Mouse (Mus musculus) CD4-positive naive resting alpha-beta T cell, adult 57 days (primary cell): ENCODE results near the gene Dnm3. TPM values are rescaled to one million over a fixed set of nuclear protein-coding genes. Genes with fewer than 3 reads are reported as not detected.

ENCODE experiments used
- total RNA-seq: library from RNA; stranded (reverse); gene quantifications from one replicate; pipeline ENCODE4 v1.2.4, GENCODE M21; 2023

The Dnm3 gene
- not detected for total RNA-seq

DNA sequence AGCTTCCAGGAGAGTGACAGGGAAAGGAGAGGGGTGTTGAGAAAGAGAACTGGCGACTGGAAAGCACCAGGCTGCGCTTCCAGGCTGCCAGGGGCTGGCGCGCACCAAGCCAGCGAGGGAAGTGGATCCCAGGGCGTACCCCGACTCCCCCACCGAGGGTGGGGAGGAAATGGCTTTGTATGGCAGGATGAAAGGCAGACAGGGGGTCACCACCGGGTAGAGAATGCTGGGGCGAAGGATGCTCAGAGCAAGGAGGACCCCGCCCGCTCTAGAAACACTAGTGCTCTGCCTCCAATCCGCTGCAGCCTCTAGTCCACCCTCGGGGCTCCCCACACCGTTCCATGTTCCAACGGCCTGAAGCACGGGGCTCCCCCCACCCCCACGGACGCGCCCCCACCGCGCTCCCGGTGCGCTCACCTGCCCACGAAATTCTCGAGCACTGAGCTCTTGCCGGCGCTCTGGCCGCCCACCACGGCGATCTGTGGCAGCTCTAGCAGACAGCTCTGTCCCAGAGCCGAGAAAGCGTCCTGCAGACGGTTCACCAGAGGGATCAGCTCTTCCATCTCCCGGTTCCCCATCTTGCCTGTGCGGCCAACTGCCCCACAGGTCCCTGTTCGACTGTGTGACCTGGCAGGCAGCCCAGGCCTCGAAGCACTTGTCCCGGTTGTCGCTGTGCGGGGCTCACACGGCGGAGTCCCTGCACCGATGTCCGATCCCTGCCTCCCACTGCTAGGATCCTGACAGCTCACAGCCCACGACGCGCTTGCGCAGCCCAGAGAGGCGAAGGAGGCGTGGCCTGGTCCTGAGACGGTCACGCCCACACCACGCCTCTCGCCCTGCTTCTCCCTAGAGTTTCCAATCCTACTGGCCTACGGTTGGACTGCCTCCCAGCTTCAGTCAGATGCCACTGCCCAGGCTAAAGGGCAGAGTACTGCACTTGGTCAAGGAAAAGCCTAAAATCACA is at the start of gene Dnm3:
Gene Dnm3, minus strand, starts transcription at position 789 of the 964 bp plus-strand sequence.

GRCm38 (mm10) chr1:161979536-161979935 is 498.3 kb downstream of the Dnm3 start, which contains the start of gene 4930558K02Rik:
TSS of gene 4930558K02Rik (minus strand) at chr1:161979636.

GRCm38 (mm10) chr1:161968589-161969407 is 509.0 kb downstream of the Dnm3 start, which contains the start of gene Pigc:
TSS of gene Pigc (plus strand) at chr1:161969186.

Other genes starting within 250 kb of the Dnm3 start
- 14.6 TPM for gene Mettl13, start 70.5 kb upstream of the Dnm3 start, total RNA-seq
- 81.3 TPM for gene Vamp4, start 92.5 kb upstream of the Dnm3 start, total RNA-seq
- not detected for gene Myoc, start 161.1 kb upstream of the Dnm3 start, total RNA-seq
- 0.80 TPM for gene Myocos, start 180.2 kb upstream of the Dnm3 start, total RNA-seq